Mouse (Mus musculus): ENCODE data around the gene Kbtbd7.

GRCm38 (mm10) chr14:79473384-79473783 lies 47.1 kb downstream of the Kbtbd7 start:
- no peak for TF ChIP-seq CTCF (IDR thresholded peaks at IDR 0.05; ENCODE audit: low read depth)
- no peak for TF ChIP-seq EP300 (IDR thresholded peaks at IDR 0.05; ENCODE audit: low read depth)

Data from heart, postnatal 0 days (tissue).